ENCODE assay signal across 8 mouse cellular contexts in the genomic region with DNA sequence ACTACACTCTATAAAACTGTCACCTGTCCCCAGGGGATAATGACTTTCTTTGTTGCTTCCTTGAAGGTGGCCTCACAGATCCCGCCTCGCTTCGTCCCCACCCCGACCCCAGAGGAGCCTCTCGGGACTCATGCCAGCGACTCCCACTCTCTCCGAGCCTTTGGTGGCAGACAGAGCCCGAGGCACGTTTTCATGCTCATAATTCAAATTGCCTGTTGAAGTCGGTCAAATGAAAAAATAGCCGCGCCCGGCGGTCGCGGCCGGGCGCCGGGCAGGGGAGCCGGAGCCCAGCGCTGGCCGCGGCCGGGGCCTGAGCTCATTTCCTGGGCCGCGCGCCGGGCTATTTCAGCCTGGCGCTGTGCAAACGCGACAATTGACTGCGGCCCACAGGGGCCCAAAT. TPM values are rescaled to one million over a fixed set of nuclear protein-coding genes. Genes with fewer than 3 reads are reported as not detected.
DNase-seq lines count a peak whose midpoint lies in the region; ATAC-seq and TF ChIP-seq lines count a peak whose summit lies in the region.

No protein-coding gene starts in this region.

- peak overlapping the region; percentile 76 for H3K4me2 ChIP-seq in intestine, embryonic 14.5 days (ENCODE audit: low read length)

- WGBS in intestine, embryonic 14.5 days: 1% methylated on average over 32 of the region's 32 CpGs

- peak overlapping the region; percentile 38 for H3K4me3 ChIP-seq in embryonic fibroblast, embryonic 13.5 days (ENCODE audit: insufficient read depth, low read length)
- peak overlapping the region; percentile 38 for H3K4me3 ChIP-seq in intestine, embryonic 14.5 days (ENCODE audit: low read depth, low read length)

- TF ChIP-seq CTCF in embryonic fibroblast, embryonic 13.5 days (IDR thresholded peaks at IDR 0.05; ENCODE audit: borderline replicate concordance, insufficient read depth, low read length): no peak

- no peak overlapping the region for H3K27ac ChIP-seq in embryonic fibroblast, embryonic 13.5 days (ENCODE audit: insufficient read depth, low read length)
- no peak overlapping the region for H3K27ac ChIP-seq in intestine, embryonic 14.5 days (ENCODE audit: low read depth)

- intact Hi-C loops in left cerebral cortex, postnatal 4 days (cut with DNase I): no loop called here
- intact Hi-C loops in left cerebral cortex, postnatal 36 days (cut with DNase I): no loop called here

- peak; percentile 32 for DNase-seq in left cerebral cortex, postnatal 4 days
- DNase-seq in left cerebral cortex, postnatal 36 days (ENCODE audit: low spot score in 2 of 2): no peak
- DNase-seq in intestine, embryonic 14.5 days (ENCODE audit: low spot score): peak; percentile 73
- peak; percentile 35 for DNase-seq in lung, postnatal 14 days
- no peak for DNase-seq in frontal cortex, postnatal 36 days (ENCODE audit: low spot score in 2 of 2)
- DNase-seq in ovary, postnatal 14 days (ENCODE audit: low spot score): no peak

- no peak for TF ChIP-seq POLR2A in embryonic fibroblast, embryonic 13.5 days (IDR thresholded peaks at IDR 0.05; ENCODE audit: low read depth, low read length)

- no peak for ATAC-seq in intestine, embryonic 14.5 days (replicated peaks; ENCODE audit: low FRiP score, low TSS enrichment, low read depth)
- no peak for ATAC-seq in monocyte, adult 5-6 weeks (replicated peaks; ENCODE audit: insufficient number of reproducible peaks, low FRiP score, low TSS enrichment, poor library complexity, severe bottlenecking)

- H3K36me3 ChIP-seq in intestine, embryonic 14.5 days (ENCODE audit: control insufficient read depth, insufficient read depth, low read length): no peaks in the 10 kb centered on the region

- no peaks in the 10 kb centered on the region for H3K4me1 ChIP-seq in embryonic fibroblast, embryonic 13.5 days (ENCODE audit: control insufficient read depth, insufficient read depth, low read length)
- H3K4me1 ChIP-seq in intestine, embryonic 14.5 days (replicated peaks; ENCODE audit: control insufficient read depth, insufficient read depth, low read length): peaks cover 9% of the 10 kb centered on the region; the same call in 1 of the 2 replicates

- H3K9me3 ChIP-seq in intestine, embryonic 14.5 days (ENCODE audit: control insufficient read depth, low read length): no peaks in the 10 kb centered on the region

- peak overlapping the region; percentile 54 for H3K9ac ChIP-seq in intestine, embryonic 14.5 days (ENCODE audit: low read length)

- peaks cover 16% of the 10 kb centered on the region; the same call in 1 of the 2 replicates for H3K27me3 ChIP-seq in intestine, embryonic 14.5 days (replicated peaks; ENCODE audit: control insufficient read depth, insufficient read depth, low read length)

RNA-seq across cellular contexts. Expression of a gene that starts 29.7 kb away (rescaled TPM):
- not detected for total RNA-seq in left cerebral cortex, postnatal 4 days (2021)
- total RNA-seq in left cerebral cortex, postnatal 36 days (2021): under 1 TPM in 1 of 2 experiments, not detected in 1; 0.15 TPM
- not detected in 2 replicates for polyA plus RNA-seq in embryonic fibroblast, embryonic 13.5 days (2011; ENCODE audit: insufficient read length, low read depth, missing spikeins)
- not detected in 2 replicates for polyA plus RNA-seq in intestine, embryonic 14.5 days (2014; fragmentation: Nextera tagmentation; extraction: Ambion mirVana)
- not detected in 3 replicates for total RNA-seq in monocyte, adult 5-6 weeks (2017)

RNA-seq across cellular contexts. Expression of a gene that starts 42.9 kb away (rescaled TPM):
- total RNA-seq in left cerebral cortex, postnatal 4 days (2021): 1 to 10 TPM; 1.2 to 1.5 TPM
- total RNA-seq in left cerebral cortex, postnatal 36 days (2021): under 1 TPM; 0.34 to 0.49 TPM
- 6.9 and 16.1 TPM in 2 replicates for polyA plus RNA-seq in embryonic fibroblast, embryonic 13.5 days (2011; ENCODE audit: insufficient read length, low read depth, missing spikeins)
- polyA plus RNA-seq in intestine, embryonic 14.5 days (2014; fragmentation: Nextera tagmentation; extraction: Ambion mirVana): 3.3 and 4.0 TPM in 2 replicates
- not detected in 3 replicates for total RNA-seq in monocyte, adult 5-6 weeks (2017)

RNA-seq across cellular contexts. Expression of a gene that starts 47.0 kb away (rescaled TPM):
- not detected for total RNA-seq in left cerebral cortex, postnatal 4 days (2021)
- not detected for total RNA-seq in left cerebral cortex, postnatal 36 days (2021)
- not detected in 2 replicates for polyA plus RNA-seq in embryonic fibroblast, embryonic 13.5 days (2011; ENCODE audit: insufficient read length, low read depth, missing spikeins)
- not detected in 2 replicates for polyA plus RNA-seq in intestine, embryonic 14.5 days (2014; fragmentation: Nextera tagmentation; extraction: Ambion mirVana)
- 2.4 TPM in 1 of 3 replicates, not detected in the others for total RNA-seq in monocyte, adult 5-6 weeks (2017)

RNA-seq across cellular contexts. Expression of a gene that starts 49.7 kb away (rescaled TPM):
- 10 to 100 TPM; 53.2 to 56.5 TPM for total RNA-seq in left cerebral cortex, postnatal 4 days (2021)
- 100 to 1,000 TPM; 201 to 252 TPM for total RNA-seq in left cerebral cortex, postnatal 36 days (2021)
- 34.8 and 49.4 TPM in 2 replicates for polyA plus RNA-seq in embryonic fibroblast, embryonic 13.5 days (2011; ENCODE audit: insufficient read length, low read depth, missing spikeins)
- 25.3 and 27.0 TPM in 2 replicates for polyA plus RNA-seq in intestine, embryonic 14.5 days (2014; fragmentation: Nextera tagmentation; extraction: Ambion mirVana)
- 32.4 to 36.2 TPM (median 35.3 TPM) in 3 replicates for total RNA-seq in monocyte, adult 5-6 weeks (2017)

Comparison
In these comparisons a context has a peak if more than half of its experiments do, and no peak if none do; other contexts are left out.
1. DNase-seq: peak in left cerebral cortex, postnatal 4 days (single experiment), intestine, embryonic 14.5 days (single experiment) and lung, postnatal 14 days (single experiment); none in left cerebral cortex, postnatal 36 days (0 of 2), frontal cortex, postnatal 36 days (0 of 2) and ovary, postnatal 14 days (single experiment).